Mouse (Mus musculus) monocyte, adult 2 months (primary cell): ENCODE results near the gene Fam114a2.
"Not testable (repeated sequence)": the region's sequence is repeated elsewhere in the genome, so short reads cannot be mapped to it uniquely, and the experiment has no call there.

Experiments
- DNase-seq, 2 experiments: peaks; one replicate each; pipeline ENCODE4 v3.0.0; 2022; ENCODE audit warnings: low spot score in 2 of 2, low read depth in 1 of 2

Fam114a2 gene

GRCm38 (mm10) chr11:57518091-57518750 lies at the start of gene Fam114a2, which contains the start of gene Mfap3:
Gene Fam114a2 (minus strand): TSS chr11:57518617.
Gene Mfap3 (plus strand): TSS chr11:57518664.
- peak; percentile 61 to 86 for DNase-seq

DNA sequence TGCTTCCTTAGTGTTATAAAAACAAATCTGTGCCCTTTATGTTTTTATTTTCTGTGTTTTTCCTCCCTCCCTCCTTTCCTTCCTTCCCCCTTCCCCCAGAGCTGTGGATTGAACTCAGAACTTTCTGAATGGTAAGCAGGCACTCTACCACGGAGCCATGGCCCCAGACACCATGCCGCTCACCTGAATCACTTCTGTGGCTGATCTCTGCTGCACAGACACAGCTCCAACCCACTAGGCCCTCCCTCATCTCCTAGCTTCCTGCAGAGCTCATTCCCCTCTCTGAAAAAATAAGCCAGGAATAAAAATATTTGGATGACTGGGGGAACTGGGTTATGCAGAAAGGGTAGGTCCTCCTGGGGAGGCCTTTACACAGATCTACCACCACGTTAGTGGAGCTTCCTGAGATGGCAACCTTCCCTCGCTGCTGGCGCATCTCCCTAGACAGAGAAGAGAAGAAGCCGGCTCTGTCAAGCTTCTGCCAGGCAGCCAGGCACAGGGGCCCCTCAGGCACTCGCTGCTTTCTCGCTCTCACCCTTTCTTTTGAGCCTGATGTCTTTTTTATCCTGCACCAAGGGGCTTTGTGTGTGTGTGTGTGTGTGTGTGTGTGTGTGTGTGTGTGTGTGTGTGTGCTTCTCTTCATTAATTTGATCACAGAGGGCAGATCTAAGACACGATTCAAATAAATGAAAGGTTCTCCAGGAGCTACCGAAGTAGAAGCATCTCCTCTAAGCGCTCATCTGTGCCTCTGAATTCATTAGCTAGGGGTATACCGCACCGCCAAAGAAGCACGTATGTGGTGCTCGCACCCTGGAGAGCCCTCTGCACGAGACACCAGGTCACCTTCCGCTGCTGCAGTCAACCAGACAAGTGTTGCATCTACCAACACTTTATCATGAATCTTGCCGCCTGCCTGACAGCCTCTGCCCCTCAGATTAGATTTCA lies 47.9 kb upstream of the Fam114a2 start:
- no peak for DNase-seq

GRCm38 (mm10) chr11:57564564-57564963 lies 46.1 kb upstream of the Fam114a2 start:
- no peak for DNase-seq

DNA sequence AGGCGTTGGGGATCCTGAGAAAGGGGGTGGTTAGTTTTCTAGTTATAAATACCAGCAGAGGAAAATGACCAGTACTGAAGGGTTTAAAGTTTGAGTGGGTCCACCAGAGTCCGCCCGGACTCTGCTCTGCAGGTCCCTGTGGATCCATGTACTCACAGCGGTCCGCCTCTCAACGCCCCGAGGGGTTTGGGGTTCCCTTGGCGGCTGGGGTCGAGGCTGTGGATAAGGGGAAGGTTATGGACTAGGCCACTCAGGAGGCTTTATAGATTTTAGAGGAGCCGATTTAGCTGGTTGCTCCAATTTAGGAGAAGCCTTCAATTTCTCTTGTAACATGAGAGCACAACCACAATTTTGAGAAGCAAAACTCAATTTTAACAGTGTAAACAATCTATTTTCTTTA lies 39.5 kb upstream of the Fam114a2 start:
- not testable (repeated sequence) for DNase-seq

DNA sequence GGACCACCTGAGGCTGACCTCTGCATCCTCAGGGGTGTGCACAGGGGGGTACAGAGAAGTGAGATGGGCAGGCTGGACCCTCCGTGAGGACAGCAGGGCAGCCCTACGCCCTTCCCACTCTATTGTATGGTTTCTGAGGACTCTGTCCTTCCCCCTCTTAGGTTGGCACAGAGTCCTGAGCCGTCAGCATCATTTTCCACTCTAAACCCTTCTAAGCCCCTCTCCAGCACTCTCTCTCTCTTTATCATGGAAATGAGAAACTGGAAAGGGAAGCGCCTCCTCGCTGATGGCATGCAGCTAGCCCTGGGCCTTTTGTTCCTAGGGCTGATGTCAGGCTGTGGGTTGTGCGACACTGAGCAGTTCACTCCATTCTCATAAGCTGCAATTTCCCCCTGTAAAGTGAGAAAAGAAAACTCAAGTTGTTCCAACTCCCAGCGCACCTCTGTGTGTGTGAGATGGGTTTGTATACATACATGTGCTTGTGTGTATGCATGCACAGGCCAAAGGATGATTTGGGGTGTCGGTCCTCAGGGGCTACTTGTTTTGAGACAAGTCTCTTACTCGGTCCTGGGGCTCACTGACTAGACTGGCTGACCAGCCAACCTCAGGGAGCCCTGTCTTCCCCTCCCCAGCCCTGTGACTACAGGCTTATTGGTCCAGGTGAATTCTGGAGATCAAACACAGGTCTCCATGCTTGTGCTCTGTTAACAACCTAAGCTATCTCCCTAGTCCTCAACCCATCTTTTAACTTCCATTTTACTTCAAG lies 34.8 kb upstream of the Fam114a2 start:
- DNase-seq: no peak

DNA sequence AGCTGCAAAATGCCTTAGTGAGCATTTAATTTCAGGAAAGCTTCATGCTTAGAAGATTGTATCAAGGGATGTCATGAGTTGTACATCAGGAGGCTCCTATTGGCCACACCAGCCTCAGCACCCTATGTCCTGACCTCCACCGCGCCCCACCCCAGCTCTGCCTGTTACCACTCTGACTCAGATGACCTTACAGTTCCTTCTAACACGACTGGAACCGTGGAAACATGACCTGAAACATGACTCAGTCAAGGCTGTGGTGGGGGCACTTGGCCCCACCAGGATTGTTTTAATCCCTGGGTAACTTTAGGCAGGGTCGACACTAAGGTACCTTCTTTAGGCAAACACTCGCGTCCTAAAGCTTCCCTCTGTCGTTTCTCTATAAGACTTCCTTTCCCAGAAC lies 32.6 kb upstream of the Fam114a2 start:
- no peak for DNase-seq

DNA sequence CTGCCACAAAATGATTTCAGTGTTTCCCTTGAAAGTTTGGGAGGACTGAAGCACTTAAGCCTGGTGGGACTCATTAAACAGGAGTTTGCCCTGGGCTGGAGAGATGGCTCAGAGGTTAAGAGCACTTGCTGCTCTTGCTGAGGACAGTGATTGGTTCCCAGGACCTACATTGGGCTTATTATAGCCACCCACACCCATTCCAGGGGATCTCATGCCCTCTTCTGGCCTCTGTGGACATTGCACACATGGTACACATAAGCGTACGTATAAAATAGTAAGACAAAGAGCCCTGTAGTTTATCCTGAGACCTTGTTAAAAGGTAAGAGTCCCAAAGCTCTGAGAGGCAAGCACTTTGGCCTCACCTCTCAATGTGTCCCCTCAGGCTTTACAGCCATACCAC lies 31.8 kb upstream of the Fam114a2 start:
- no peak for DNase-seq

DNA sequence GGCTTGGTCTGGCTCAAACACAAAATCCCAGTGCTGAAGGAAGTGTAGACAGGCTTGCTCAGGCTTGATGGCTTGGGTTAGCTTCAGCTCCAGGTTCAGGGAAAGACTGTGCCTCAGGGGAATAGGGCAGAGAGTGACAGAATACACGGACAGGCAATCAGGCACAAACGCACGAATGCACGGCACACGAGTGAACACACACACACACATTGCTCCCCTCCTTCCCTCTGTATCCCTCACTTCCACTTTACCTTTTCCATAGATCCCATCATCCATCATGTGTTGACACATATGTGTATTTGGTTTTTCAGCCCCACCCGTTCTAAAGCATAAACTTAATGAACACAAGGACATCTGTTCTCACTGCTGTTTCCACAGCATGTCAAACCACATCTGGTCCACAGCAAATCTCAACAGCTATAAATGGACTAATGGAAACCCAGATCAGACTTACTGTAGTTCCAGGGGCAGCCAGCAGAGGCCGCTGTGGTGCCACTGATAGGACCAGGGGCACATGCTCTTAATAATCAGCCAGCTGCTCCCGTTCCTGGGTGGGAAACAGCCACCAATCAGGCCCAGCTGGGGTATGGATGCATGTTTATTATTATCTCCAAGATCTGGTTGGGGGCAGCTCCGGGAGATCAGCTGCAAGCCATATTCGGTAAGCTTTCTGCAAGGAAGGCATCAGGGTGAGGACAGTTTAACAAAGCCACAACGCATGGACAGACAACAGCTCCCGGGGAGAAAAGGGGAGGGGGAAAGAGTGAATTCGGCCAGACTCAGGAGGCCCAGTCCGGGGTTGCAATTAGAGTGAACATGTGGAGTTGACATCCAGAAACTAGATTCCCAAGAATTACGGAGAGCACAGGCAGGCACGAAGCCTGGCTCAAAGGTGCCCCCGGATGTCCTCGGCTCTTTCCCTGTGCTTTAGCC lies 30.5 kb upstream of the Fam114a2 start:
- DNase-seq: peak; percentile 8 to 51

DNA sequence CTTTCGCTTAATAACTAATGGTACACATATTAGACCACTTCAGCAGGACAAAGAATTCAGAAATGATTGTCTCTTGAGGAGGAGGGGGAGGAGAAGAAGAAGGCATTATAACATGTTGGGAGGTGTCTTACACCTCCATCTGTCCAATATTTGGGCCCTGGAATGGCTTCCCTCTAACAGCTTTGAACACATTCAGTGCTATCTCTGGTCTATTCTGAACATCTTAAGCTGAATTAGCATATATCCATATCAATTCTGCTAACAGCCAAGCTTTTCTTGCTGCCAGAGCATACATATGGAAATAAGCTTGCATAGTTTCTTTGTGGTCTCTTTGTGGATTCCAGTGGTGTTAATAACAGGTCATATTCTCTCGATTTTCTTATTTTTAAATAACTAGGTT lies 22.3 kb upstream of the Fam114a2 start:
- DNase-seq: no peak

DNA sequence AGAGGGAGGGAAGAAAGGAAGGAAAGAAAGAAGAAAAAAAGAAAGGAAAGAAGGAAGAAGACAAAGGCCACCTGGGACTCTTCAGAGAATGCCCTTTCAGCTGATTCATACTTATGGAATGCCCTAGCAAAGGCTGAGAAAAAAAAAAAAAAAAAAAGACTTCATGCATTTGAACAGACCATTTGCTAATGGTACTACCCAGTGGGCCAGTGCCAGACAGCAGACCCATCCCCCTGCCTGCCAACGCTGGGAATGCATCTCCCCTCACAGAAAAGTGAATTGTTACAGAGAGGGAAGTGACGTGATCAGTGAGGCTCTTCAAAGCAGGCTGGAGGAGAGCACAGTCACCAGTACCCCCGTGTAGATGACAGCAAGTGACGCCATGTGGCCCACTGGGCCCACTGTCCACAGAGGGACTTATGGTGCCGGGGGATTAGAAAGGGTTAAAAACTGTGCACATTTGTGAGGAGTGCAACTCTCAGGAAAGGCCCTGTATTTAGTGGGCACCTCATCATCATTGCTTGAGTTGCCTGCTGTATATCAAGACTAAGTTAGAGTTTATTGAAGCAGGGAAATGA lies 21.5 kb upstream of the Fam114a2 start:
- DNase-seq: no peak

DNA sequence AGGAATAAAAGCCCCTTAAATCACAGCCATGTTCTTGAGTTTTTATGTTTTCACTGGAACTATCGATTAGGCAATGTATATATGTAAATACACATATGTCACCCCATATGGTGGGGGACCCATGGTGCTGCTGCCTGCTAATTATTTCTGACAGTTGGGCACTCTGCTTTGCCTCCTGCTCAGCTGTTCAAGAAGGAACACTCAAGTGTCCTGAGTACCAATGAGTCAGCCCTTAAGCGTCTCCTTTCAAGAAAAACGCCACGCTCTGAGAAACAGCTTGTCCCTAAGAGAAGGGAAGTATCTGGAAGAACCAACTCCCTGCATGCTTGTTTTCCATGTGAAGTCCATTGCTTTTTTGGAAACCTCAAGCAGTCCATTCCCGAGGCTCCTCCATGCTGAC lies 17.5 kb upstream of the Fam114a2 start:
- no peak for DNase-seq

- DNase-seq: no peak
Observed at GRCm38 (mm10) chr11:57532306-57532705, 13.9 kb upstream of the Fam114a2 start.

DNA sequence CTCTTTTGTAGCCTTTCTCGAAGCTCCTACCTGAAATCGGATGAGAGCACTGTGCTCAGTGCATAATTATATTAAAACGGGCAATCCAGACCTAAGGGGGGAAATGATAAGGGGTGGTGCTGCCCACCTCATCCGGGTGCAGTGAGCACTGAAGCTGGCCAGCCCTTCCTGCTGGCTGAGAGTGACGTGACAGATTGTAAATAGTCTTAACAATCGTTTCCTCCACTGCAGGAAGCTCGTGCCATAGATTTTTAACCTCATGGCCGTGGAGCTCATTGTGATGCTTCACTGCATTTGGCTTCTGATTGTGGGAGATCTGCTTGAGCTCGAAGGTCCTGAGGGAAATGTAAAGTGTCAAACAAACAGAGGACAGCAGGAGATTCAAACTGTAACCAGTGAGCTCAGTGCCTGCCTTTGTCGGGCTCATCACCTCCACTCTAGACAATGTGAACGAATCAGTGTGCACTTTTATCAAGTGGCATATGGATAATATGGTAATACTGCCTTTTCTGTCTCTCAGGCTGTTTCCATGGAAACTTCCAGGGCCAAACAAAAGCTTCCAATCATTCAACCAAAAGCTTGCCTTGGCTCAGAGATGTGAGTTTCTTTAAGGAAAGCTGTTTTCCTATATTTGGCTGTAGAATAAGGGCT lies 13.0 kb upstream of the Fam114a2 start:
- DNase-seq: no peak

- DNase-seq: no peak
Observed at GRCm38 (mm10) chr11:57529111-57529510, 10.7 kb upstream of the Fam114a2 start.

DNA sequence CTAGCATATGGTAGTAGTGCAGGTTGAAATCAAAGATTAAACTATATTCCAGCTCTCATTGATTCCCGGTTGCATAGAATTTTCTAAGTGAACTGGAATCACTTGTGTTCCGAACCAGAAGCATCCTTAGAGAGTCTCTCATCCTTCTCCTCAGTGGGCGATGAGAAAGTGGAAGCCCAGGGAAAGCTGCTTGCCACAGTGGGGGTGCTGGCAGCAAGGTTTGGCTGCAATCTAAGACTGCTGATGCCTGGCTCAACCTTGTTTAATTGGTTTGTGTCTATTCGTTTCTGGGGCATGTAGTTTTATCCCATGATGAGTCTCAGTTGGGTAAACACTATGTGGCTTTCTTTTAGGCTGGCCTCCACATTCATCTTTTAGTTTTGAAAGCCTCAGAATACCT lies 9.1 kb upstream of the Fam114a2 start:
- no peak for DNase-seq

DNA sequence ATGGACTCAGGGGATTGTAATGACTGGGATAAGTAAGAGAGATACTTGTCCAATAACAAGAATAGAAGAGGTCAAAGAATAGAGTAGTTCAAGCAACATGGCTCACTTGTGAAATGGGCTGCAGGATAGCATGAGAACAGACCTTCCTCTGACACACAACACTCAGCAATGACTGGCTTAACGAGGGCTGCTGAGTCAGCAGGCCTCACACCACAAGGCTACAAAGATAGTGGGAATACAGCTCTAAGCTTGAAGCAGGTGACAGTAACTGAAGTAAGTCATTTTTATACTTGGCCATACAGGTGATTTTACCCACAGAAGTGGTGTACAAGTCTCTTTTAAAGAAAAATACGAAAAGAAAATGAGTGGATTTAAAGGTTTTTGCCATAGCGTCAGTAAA lies 7.5 kb upstream of the Fam114a2 start:
- no peak for DNase-seq

DNA sequence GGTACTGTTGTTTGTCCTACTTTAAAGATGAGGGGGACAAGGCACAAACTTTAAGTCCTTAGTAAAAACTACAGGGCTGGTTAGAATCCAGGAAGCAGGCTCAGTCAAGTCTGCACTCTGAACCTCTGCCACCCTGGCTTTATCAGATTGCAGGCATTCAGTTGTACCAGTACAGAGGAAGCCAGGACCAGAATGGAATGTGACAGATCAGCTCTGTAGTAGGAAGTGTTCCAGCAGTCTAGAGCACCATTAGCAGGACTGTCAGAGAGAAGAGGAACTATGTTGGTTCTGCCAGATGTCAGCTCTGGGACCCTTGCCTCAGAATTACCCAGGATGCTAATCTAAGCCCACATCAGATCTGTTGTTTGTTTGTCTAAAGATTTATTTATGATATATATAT lies 6.2 kb upstream of the Fam114a2 start:
- no peak for DNase-seq

GRCm38 (mm10) chr11:57523418-57523817 lies 5.0 kb upstream of the Fam114a2 start:
- DNase-seq: no peak

GRCm38 (mm10) chr11:57522046-57522445 lies 3.6 kb upstream of the Fam114a2 start:
- no peak for DNase-seq

DNA sequence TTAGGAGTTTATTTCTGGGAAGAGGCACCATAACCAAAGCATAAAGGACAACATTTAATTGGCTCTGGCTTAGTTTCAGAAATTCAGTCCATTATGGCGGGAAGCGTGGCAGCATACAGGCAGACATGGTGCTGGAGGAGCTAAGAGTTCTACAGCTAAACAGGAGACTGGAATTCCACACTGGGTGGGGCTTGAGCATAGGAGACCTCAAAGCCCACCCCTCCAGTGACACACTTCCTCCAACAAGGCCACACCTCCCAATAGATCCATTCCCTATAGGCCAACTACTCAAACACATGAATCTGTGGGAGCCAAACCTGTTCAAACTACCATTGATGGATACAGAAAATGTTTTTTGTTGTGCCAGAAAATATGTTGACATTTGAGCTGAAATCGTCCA lies 2.8 kb upstream of the Fam114a2 start:
- DNase-seq: no peak
